Mouse (Mus musculus): ENCODE measurements around the gene Klhdc1. TPM values are rescaled to one million over a fixed set of nuclear protein-coding genes. Genes with fewer than 3 reads are reported as not detected.

Klhdc1 gene
- 37.6 and 40.8 TPM in 2 replicates for polyA plus RNA-seq (2015; fragmentation: Nextera tagmentation; extraction: Ambion mirVana)

DNA sequence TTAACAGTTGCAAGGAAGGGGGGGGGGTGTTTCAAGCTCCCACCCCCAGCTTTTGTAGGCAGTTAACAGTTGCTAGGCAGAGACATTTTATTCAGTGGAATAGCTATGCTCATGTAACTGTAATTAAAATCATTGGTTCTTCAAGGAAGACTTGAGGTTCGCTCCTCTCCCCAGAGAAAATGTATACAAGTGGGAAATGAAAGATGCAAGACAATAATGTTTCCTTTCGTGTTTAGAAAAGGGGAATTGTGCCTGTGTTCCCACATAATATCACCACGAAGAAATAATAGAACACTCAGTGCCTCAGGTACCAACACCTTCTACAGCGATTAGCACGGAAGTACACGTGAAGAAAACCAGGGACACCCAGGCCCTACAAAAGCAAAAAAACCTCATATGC lies at the start of gene Klhdc1:
Klhdc1 (plus strand) TSS at position 301 of the 400 bp plus-strand sequence.

DNA sequence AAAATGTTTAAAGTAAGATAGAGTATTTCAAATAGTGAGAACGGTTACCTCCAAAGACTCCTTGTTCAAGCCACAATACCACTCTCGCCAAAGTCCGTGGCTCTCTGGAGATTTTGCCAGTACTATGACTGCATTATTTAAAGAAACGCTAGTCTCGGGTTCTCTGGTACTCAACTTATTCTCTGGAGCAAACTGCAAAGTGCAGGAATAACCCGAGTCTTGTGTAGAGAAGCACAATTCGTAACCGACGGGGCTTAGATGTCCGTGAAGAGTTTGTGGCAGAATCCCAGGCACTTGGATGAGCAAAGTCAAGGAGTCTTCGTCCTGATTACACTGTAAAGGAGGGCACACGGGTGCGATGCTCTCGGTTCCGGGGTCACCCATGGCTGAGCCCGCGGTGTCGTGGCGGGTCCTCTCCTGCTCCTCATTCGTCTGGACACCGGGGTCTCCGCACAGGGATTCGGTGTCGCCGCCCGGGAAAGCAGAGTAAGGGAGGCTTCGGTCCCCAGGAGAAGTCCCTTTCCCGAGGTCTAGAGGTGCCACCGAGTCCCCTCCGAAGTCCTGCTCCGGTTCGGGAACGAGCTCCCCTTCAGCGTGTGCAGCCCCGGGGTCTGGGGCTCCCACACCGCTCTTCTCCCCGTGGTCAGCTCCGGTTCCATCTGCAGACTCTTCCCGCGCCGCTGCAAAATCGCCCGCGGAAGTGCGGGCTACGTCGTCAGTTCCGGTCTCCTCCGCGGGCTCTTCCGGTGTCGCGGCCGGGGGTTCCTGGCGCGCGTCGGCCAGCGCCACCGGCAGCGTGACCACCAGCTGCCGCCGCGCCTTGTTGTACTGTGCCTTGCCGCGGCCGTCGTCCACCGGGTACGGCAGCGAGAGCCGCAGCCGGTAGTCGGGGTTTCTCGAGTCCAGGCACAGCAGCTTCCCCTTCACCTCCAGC lies 44.3 kb upstream of the Klhdc1 start, which contains the start of gene Gm49383:
Gm49383 (minus strand) TSS at position 661 of the 934 bp plus-strand sequence.

DNA sequence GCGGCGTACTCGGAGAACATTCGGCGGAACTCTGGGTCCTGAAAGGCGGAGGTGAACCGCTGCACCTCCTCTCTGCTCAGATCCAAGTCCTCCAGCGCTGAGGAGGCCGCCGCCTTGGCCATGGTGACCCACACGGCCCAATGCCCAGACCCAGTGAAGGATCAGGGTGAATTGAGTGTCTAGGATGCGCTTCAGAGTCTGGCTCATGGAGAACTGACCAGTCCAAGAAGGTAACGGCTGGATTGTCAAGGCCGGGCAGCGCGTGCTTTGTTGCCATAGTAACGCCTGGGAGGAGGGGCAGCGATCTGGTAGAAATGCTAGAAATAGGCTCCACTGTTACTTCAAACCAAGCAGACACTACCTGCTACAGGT lies 42.8 kb upstream of the Klhdc1 start, which contains the start of gene Dnaaf2:
Dnaaf2 (minus strand) TSS at position 266 of the 372 bp plus-strand sequence.

DNA sequence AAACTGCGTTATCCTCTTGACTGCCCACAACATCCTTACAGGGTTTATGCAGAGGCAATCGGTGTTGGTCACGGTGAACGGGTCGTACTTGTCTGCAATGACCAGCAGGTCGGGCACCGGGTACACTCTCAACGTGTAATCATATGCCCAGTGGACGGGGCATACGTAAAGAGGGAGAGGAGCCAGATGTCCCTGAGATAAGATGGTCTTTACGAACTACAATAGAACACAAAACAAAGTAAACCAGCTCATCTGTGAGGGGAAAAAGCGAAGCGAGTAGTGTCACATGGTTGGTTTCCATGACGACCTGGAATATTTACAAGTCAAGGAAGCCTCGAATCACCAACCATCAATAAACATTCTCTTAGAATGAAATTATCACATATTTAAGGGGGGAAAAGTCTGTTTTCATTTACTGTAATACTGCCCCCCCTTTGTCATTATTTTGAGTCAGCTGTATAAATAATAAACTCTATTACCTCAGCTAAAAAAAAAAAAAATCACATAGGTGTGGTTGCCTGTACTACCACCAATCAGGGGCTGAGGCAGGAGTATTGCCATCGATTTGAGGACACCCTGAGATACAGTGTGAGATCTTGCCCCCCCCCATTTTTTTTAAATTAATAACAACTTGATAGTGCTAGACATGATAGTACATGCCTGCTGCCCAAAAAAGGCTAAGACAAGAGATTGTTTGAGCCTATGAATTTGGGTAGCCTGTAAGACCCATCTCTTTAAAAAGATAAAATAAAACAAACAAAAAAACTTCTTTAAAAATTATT lies 36.7 kb upstream of the Klhdc1 start, which contains the start of gene Gm49384:
Gm49384 (minus strand) TSS at position 216 of the 782 bp plus-strand sequence.

DNA sequence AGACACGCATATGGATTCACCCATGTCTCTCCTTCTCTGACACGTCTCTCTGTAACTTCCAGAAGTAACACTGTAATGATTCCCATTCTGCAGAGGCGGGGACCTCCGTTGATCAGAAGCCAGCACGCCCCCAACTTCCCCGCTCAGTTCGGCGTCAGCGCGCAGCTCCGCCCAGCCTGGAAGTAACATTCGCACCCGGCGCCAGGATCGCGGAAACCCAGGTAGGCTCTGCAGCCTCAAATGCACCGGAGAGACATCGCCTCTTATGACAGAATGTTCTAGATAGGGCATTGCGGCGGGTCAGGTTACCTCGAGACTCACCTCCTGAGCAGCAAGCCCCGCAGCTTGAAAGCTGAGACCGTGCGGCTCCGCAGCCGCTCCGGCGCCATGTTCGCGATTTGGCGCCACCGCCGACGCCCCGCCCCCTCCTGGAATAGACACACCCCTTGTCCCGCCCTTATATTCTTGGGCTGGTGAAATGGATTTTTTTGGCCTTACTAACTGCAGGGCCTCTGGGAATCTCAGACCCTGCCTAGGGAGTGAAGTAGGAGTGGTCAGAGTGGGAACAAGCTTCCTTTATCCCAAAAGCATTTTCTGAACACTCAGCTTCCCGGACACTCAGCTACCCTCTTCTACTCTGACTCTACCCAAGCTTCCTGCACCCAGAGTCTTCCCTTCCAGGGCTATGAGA lies 13.1 kb upstream of the Klhdc1 start, which contains the start of gene Pole2:
Pole2 (minus strand) TSS at position 420 of the 691 bp plus-strand sequence.

DNA sequence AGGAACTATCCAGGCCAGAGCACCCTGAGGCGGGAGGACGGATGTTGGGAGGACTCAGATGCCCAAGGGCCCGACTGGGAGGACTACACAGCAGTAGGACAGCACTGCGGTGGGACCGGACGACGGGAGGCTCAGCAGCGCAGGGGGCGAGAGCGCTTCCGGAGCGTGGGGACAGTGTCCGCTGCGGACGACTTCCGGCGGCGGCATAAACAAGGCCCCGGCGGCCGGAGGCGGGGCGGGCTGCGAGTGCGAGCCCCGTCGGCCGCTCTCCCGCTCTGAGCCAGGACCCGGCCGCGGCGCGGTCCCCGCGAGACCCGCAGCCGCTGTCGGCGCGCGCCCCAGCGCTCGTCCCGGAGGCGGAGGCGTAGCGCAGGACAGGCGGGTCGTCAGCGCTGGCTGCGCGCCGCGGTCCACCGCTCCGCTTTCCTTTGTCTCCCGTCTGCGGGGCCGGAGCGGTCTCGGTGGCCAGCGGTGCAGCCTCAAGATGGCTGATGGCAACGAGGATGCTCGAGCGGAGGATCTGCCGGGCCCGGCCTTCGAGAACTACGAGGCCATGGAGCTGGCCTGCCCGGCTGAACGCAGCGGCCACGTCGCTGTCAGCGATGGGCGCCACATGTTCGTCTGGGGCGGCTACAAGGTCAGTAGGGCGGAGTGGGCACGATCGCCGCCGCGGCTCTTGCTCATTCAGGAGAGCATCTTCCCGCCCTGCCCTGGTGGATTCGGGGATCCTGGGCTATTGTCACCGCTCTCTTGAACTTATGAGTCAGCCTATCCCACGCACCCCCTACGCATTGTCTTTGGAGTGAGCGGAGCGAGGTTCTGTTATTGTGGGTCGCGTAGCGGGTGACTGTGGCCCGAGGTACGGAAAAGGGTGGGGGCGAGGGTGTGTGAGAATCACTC lies 55.8 kb downstream of the Klhdc1 start, which contains the start of gene Klhdc2:
Klhdc2 (plus strand) TSS at position 171 of the 900 bp plus-strand sequence.

Other genes with a start within 250 kb of the Klhdc1 start
- gene Rps29, start 82.0 kb upstream of the Klhdc1 start, polyA plus RNA-seq (2015; fragmentation: Nextera tagmentation; extraction: Ambion mirVana) = 2,181 and 2,681 TPM in 2 replicates
- 7.7 and 9.0 TPM in 2 replicates for gene Lrr1, start 72.4 kb upstream of the Klhdc1 start, polyA plus RNA-seq (2015; fragmentation: Nextera tagmentation; extraction: Ambion mirVana)
- gene Rpl36al, start 57.1 kb upstream of the Klhdc1 start, polyA plus RNA-seq (2015; fragmentation: Nextera tagmentation; extraction: Ambion mirVana) = 1,088 and 1,116 TPM in 2 replicates
- gene Mgat2, start 57.0 kb upstream of the Klhdc1 start, polyA plus RNA-seq (2015; fragmentation: Nextera tagmentation; extraction: Ambion mirVana) = 66.5 and 81.9 TPM in 2 replicates
- 8.2 and 10.2 TPM in 2 replicates for gene Gm49383, start 44.1 kb upstream of the Klhdc1 start, polyA plus RNA-seq (2015; fragmentation: Nextera tagmentation; extraction: Ambion mirVana)
- gene Dnaaf2, start 42.7 kb upstream of the Klhdc1 start, polyA plus RNA-seq (2015; fragmentation: Nextera tagmentation; extraction: Ambion mirVana) = 3.0 and 7.4 TPM in 2 replicates
- gene Gm49384, start 36.9 kb upstream of the Klhdc1 start, polyA plus RNA-seq (2015; fragmentation: Nextera tagmentation; extraction: Ambion mirVana) = 6.6 and 8.1 TPM in 2 replicates
- gene Pole2, start 13.0 kb upstream of the Klhdc1 start, polyA plus RNA-seq (2015; fragmentation: Nextera tagmentation; extraction: Ambion mirVana) = 8.6 and 11.1 TPM in 2 replicates
- 135 and 144 TPM in 2 replicates for gene Klhdc2, start 55.5 kb downstream of the Klhdc1 start, polyA plus RNA-seq (2015; fragmentation: Nextera tagmentation; extraction: Ambion mirVana)
- 49.3 and 77.3 TPM in 2 replicates for gene Nemf, start 116.0 kb downstream of the Klhdc1 start, polyA plus RNA-seq (2015; fragmentation: Nextera tagmentation; extraction: Ambion mirVana)
- gene Arf6, start 131.0 kb downstream of the Klhdc1 start, polyA plus RNA-seq (2015; fragmentation: Nextera tagmentation; extraction: Ambion mirVana) = 82.0 and 82.7 TPM in 2 replicates
- 1.4 and 1.9 TPM in 2 replicates for gene Gm9887, start 131.3 kb downstream of the Klhdc1 start, polyA plus RNA-seq (2015; fragmentation: Nextera tagmentation; extraction: Ambion mirVana)